Mouse (Mus musculus): ENCODE results near the gene Mrpl35. TPM values are rescaled to one million over a fixed set of nuclear protein-coding genes. Genes with fewer than 3 reads are reported as not detected.

The Mrpl35 gene
- polyA plus RNA-seq, 1 experiment from 2014 or later = 65.8 TPM

DNA sequence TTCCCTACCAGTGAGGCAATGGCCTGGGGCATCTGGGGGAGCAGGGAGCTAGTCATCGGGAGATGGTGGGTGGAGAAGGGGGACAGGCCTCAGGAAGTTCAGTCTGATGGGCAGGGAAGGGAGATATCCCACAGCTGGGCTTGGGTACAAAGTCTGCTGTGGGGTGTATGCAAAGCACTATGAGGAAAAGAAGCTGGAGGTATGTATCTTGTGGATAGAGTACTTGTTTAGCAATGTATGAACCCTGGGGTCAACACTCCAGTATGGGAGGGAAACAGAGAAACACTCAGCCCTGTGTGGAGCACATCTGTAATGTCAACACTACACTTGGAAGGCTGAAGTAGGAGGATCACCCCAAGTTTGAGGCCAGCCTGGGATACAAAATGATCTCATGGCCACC lies 20.1 kb downstream of the Mrpl35 start:
- Histone ChIP-seq H3K9me3 (ENCODE audit: control insufficient read depth, low read depth, low read length) (no peaks in the 10 kb centered on the region), H3K27me3 (ENCODE audit: control insufficient read depth, insufficient read depth, low read length) (no peaks in the 10 kb centered on the region), H3K36me3 (ENCODE audit: control insufficient read depth, insufficient read depth, low read length) (no peaks in the 10 kb centered on the region), H3K4me1 (ENCODE audit: control insufficient read depth, insufficient read depth, low read length) (peaks cover 10% of the 10 kb centered on the region), H3K27ac (ENCODE audit: low read length) (no peak overlapping the region), H3K4me3 (ENCODE audit: low read depth, low read length) (no peak overlapping the region), H3K9ac (replicated peaks; ENCODE audit: low read depth, low read length) (no peak overlapping the region), H3K4me2 (replicated peaks; ENCODE audit: low read depth, low read length) (no peak overlapping the region)
- WGBS = 64% methylated on average over 1 of the region's 1 CpGs
- ATAC-seq (ENCODE audit: insufficient number of reproducible peaks, insufficient read depth, low FRiP score, low read depth) = no peak

DNA sequence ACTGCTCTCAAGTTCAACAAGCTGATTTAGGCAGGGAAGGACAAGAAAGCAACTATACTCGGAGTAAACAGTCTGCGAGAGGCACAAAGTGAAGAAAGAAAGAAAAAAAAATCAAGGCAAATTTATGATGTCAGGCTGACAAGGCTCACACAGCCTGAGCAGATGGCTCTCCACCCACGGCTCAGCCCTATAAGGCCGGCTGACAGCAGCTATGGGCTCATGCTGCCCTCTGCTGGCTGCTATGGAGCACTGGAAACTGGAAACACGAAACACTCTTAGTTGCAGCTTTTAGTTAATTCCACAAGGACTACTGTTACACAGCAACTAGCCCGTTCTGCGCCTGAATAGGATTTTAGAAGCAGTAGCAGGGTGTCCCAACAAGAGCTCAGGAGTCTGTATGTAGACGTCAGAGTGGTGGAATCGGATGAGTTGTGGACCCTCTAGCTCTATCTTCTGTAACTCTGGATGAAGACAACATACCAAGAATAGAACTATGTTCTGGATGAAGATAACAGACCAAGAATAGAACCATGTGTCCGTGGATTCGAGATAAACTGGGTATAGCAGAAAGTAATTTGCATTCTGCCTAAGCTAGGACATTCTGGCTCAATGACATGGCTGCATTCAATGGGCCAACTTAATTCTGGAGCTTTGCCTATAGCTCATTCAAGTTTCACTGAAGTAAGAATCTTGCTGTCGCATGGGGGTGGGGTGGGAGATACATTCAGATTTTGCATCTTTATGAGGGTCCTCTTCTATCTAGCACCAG lies 22.5 kb downstream of the Mrpl35 start:
- H3K9ac ChIP-seq (replicated peaks; ENCODE audit: low read depth, low read length) = no peak overlapping the region
- ATAC-seq (ENCODE audit: insufficient number of reproducible peaks, insufficient read depth, low FRiP score, low read depth) = peak; percentile 83
- no peak overlapping the region for H3K4me2 ChIP-seq (replicated peaks; ENCODE audit: low read depth, low read length)
- peaks cover 5% of the 10 kb centered on the region for H3K4me1 ChIP-seq (ENCODE audit: control insufficient read depth, insufficient read depth, low read length)
- H3K27ac ChIP-seq (ENCODE audit: low read length) = no peak overlapping the region
- H3K4me3 ChIP-seq (ENCODE audit: low read depth, low read length) = no peak overlapping the region
- H3K27me3 ChIP-seq (ENCODE audit: control insufficient read depth, insufficient read depth, low read length) = no peaks in the 10 kb centered on the region
- WGBS = 27% methylated on average over 12 of the region's 12 CpGs
- no peaks in the 10 kb centered on the region for H3K9me3 ChIP-seq (ENCODE audit: control insufficient read depth, low read depth, low read length)
- no peaks in the 10 kb centered on the region for H3K36me3 ChIP-seq (ENCODE audit: control insufficient read depth, insufficient read depth, low read length)

DNA sequence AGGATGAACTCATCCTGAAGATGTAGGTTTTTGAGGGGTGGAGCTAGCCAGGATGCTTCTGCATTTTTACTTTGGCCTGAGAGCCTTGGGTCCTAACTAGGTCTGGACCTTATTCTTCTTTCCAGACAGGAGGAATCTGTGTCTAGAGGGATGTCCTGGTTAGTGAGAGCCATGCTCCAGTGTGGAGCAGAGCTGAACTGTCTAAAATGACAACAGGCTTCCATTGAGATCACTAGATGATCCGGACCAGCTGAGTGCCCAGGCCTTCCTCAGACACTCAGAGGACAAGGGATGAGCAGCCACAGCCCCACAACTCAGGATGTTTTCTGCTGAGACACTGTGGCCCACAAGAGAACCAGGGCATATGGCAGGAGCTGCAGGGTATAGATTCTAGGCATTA lies 23.2 kb downstream of the Mrpl35 start:
- Histone ChIP-seq H3K9ac (replicated peaks; ENCODE audit: low read depth, low read length) (no peak overlapping the region), H3K4me1 (ENCODE audit: control insufficient read depth, insufficient read depth, low read length) (no peaks in the 10 kb centered on the region; the same call in 1 of the 2 replicates), H3K4me3 (ENCODE audit: low read depth, low read length) (no peak overlapping the region), H3K27ac (ENCODE audit: low read length) (no peak overlapping the region), H3K4me2 (replicated peaks; ENCODE audit: low read depth, low read length) (no peak overlapping the region), H3K27me3 (ENCODE audit: control insufficient read depth, insufficient read depth, low read length) (no peaks in the 10 kb centered on the region), H3K36me3 (ENCODE audit: control insufficient read depth, insufficient read depth, low read length) (no peaks in the 10 kb centered on the region), H3K9me3 (ENCODE audit: control insufficient read depth, low read depth, low read length) (no peaks in the 10 kb centered on the region)
- no peak for ATAC-seq (ENCODE audit: insufficient number of reproducible peaks, insufficient read depth, low FRiP score, low read depth)
- 74% methylated on average over 1 of the region's 1 CpGs for whole genome bisulfite sequencing

DNA sequence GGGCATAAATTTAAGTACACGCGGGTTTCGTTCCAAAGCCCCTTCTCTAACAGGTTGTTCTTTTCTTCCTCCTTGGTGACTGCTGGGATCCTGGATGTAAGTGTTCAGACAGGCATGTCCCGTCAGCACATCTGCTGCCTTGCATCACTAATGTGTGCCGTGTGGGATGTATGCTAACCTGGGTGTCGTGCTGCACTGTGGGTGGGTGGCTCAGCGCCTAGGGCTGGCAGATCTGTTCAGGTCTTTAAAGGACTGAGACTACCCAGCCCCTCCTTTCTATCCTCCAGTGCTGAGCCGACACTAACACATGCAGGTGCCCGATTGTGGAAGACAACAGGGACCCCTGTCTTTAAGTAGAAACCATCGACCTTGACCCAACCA lies 25.1 kb downstream of the Mrpl35 start:
- H3K4me2 ChIP-seq (replicated peaks; ENCODE audit: low read depth, low read length) = no peak overlapping the region
- no peak overlapping the region for H3K4me3 ChIP-seq (ENCODE audit: low read depth, low read length)
- no peak for ATAC-seq (ENCODE audit: insufficient number of reproducible peaks, insufficient read depth, low FRiP score, low read depth)
- no peak overlapping the region for H3K9ac ChIP-seq (replicated peaks; ENCODE audit: low read depth, low read length)
- no peaks in the 10 kb centered on the region for H3K27me3 ChIP-seq (ENCODE audit: control insufficient read depth, insufficient read depth, low read length)
- no peaks in the 10 kb centered on the region for H3K36me3 ChIP-seq (ENCODE audit: control insufficient read depth, insufficient read depth, low read length)
- H3K9me3 ChIP-seq (ENCODE audit: control insufficient read depth, low read depth, low read length) = no peaks in the 10 kb centered on the region
- H3K4me1 ChIP-seq (ENCODE audit: control insufficient read depth, insufficient read depth, low read length) = no peaks in the 10 kb centered on the region; the same call in 1 of the 2 replicates
- 68% methylated on average over 10 of the region's 10 CpGs for WGBS
- no peak overlapping the region for H3K27ac ChIP-seq (ENCODE audit: low read length)

DNA sequence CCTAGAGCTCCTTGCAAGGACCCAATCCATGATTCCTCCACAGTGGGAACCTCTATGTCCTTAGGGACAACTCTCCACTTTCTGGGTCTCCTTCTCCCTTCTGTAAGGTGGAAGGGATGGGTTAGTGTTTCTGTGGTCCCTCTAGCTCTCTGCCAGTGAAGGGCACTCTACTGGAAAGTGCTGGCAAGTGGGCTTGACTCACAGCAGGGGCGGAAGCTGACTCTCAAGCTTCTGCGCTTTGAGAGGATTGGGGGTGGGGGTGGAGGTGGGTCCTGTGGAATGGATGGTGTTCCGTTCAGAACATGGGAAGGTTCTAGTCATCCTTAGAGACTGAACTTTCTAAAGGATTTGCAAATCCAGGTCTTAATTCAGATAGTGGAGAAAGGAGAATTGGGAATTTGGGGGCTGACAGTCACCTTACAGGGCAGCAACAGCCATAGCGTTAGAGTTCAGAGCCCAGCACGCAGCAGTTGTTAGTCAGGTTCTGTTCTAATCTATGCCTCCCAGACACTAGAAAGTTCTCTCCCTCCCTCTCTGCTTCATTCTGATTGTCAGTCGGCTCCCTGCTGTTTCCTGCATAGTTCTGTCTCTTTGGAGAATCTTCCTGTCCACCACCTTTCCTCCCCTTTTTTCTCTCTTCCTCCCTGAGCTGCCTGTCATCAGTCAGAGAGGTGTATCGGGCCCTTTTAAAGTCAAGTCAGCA lies 25.6 kb downstream of the Mrpl35 start:
- Histone ChIP-seq H3K4me2 (replicated peaks; ENCODE audit: low read depth, low read length) (no peak overlapping the region), H3K27me3 (ENCODE audit: control insufficient read depth, insufficient read depth, low read length) (no peaks in the 10 kb centered on the region), H3K4me1 (ENCODE audit: control insufficient read depth, insufficient read depth, low read length) (no peaks in the 10 kb centered on the region), H3K27ac (ENCODE audit: low read length) (no peak overlapping the region), H3K4me3 (ENCODE audit: low read depth, low read length) (no peak overlapping the region), H3K9ac (replicated peaks; ENCODE audit: low read depth, low read length) (no peak overlapping the region), H3K36me3 (ENCODE audit: control insufficient read depth, insufficient read depth, low read length) (no peaks in the 10 kb centered on the region), H3K9me3 (ENCODE audit: control insufficient read depth, low read depth, low read length) (no peaks in the 10 kb centered on the region)
- ATAC-seq (ENCODE audit: insufficient number of reproducible peaks, insufficient read depth, low FRiP score, low read depth) = no peak
- WGBS = 58% methylated on average over 7 of the region's 7 CpGs

DNA sequence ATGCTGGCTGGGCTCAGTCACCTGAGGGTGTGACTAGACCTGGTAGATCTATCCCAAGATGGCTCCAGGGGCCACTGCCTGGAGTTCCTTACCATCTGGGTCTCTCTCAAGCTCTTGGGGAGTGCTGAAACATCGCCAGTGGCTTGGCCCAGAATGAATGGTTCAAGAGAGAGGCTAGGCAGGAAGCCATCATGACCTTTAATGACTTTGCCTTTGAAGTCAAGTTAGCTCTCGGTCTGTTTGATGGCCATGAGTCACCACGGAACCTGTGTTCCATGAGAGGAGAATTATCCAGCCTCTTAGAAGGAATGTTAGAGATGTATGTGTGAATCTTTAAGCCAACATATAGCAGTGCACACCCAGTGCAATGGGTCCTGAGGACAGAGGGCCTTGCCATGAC lies 27.4 kb downstream of the Mrpl35 start:
- H3K27me3 ChIP-seq (ENCODE audit: control insufficient read depth, insufficient read depth, low read length) = no peaks in the 10 kb centered on the region
- H3K4me2 ChIP-seq (replicated peaks; ENCODE audit: low read depth, low read length) = no peak overlapping the region
- no peak overlapping the region for H3K27ac ChIP-seq (ENCODE audit: low read length)
- no peaks in the 10 kb centered on the region for H3K9me3 ChIP-seq (ENCODE audit: control insufficient read depth, low read depth, low read length)
- no peak for ATAC-seq (ENCODE audit: insufficient number of reproducible peaks, insufficient read depth, low FRiP score, low read depth)
- H3K36me3 ChIP-seq (ENCODE audit: control insufficient read depth, insufficient read depth, low read length) = no peaks in the 10 kb centered on the region
- H3K4me3 ChIP-seq (ENCODE audit: low read depth, low read length) = no peak overlapping the region
- no peaks in the 10 kb centered on the region for H3K4me1 ChIP-seq (ENCODE audit: control insufficient read depth, insufficient read depth, low read length)
- no peak overlapping the region for H3K9ac ChIP-seq (replicated peaks; ENCODE audit: low read depth, low read length)
- 73% methylated on average over 3 of the region's 3 CpGs for WGBS

DNA sequence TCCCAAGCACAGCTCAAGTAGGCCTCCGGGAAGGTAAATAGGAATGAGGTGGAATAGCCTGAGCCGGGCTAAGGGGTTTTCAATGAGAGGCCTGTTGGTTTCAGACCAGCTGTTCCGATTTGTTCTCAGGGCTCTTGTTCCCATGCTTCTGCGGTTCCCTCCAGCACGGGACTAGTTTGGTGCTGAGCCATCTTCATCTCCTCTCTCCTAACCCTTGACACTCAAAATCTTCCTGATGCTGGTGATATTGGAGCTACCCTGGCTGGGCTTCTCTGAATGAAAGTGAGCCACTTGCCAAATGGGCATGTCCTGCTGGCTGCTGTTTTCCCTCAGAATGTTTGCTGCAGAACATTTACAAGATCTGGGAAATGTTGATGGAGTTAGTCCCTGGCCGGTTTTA lies 35.0 kb downstream of the Mrpl35 start:
- no peaks in the 10 kb centered on the region for H3K4me1 ChIP-seq (ENCODE audit: control insufficient read depth, insufficient read depth, low read length)
- H3K9ac ChIP-seq (replicated peaks; ENCODE audit: low read depth, low read length) = no peak overlapping the region
- no peak overlapping the region for H3K27ac ChIP-seq (ENCODE audit: low read length)
- no peak overlapping the region for H3K4me3 ChIP-seq (ENCODE audit: low read depth, low read length)
- no peaks in the 10 kb centered on the region for H3K36me3 ChIP-seq (ENCODE audit: control insufficient read depth, insufficient read depth, low read length)
- no peak overlapping the region for H3K4me2 ChIP-seq (replicated peaks; ENCODE audit: low read depth, low read length)
- no peak for ATAC-seq (ENCODE audit: insufficient number of reproducible peaks, insufficient read depth, low FRiP score, low read depth)
- H3K9me3 ChIP-seq (ENCODE audit: control insufficient read depth, low read depth, low read length) = no peaks in the 10 kb centered on the region
- H3K27me3 ChIP-seq (ENCODE audit: control insufficient read depth, insufficient read depth, low read length) = no peaks in the 10 kb centered on the region
- WGBS = 80% methylated on average over 6 of the region's 6 CpGs

DNA sequence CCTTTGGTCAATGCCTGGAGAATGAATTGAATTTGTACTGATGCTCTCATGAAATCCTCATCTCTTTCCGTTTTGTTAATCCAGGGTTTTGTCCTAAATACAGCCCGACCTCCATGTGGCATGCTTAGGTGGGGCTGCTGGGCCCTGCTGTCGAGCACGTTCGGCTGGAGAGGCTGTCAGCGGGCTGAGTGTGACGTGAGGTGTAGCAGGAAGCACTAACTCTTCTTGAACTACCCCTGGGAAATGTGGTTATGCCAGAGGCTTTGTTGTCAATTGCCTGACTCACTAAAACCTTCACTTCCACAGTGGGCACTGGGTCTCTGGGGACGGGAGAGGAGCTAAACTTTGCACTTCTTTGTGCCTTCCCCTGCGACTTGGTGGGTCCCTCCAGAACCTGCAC lies 38.4 kb downstream of the Mrpl35 start:
- no peaks in the 10 kb centered on the region for H3K36me3 ChIP-seq (ENCODE audit: control insufficient read depth, insufficient read depth, low read length)
- no peaks in the 10 kb centered on the region for H3K27me3 ChIP-seq (ENCODE audit: control insufficient read depth, insufficient read depth, low read length)
- H3K4me3 ChIP-seq (ENCODE audit: low read depth, low read length) = no peak overlapping the region
- no peak overlapping the region for H3K4me2 ChIP-seq (replicated peaks; ENCODE audit: low read depth, low read length)
- no peak for ATAC-seq (ENCODE audit: insufficient number of reproducible peaks, insufficient read depth, low FRiP score, low read depth)
- no peak overlapping the region for H3K27ac ChIP-seq (ENCODE audit: low read length)
- H3K4me1 ChIP-seq (ENCODE audit: control insufficient read depth, insufficient read depth, low read length) = no peaks in the 10 kb centered on the region
- WGBS = 70% methylated on average over 9 of the region's 9 CpGs
- H3K9ac ChIP-seq (replicated peaks; ENCODE audit: low read depth, low read length) = no peak overlapping the region
- H3K9me3 ChIP-seq (ENCODE audit: control insufficient read depth, low read depth, low read length) = no peaks in the 10 kb centered on the region

Measured in stomach, embryonic 14.5 days (tissue).